Mouse (Mus musculus): ENCODE data around the gene Arl6.

GRCm38 (mm10) chr16:59583515-59583914 is 55.7 kb downstream of the Arl6 start:
- no peak for TF ChIP-seq CTCF (IDR thresholded peaks at IDR 0.05; ENCODE audit: low read depth, low read length)
- no peak for TF ChIP-seq TAL1 (conservative IDR thresholded peaks at IDR 0.05; ENCODE audit: low read depth, low read length)
- no peak for TF ChIP-seq POLR2AphosphoS5 (IDR thresholded peaks at IDR 0.05; ENCODE audit: insufficient replicate concordance, low read depth, low read length)
- TF ChIP-seq GATA1 (IDR thresholded peaks at IDR 0.05; ENCODE audit: borderline replicate concordance, low read length), result no peak

All from G1E (cell line).